Mouse (Mus musculus) heart, adult 9 months (tissue): ENCODE results near the gene Gm28308.

Experiments used
- DNase-seq, 2 experiments: peaks; one replicate each; pipeline ENCODE4 v3.0.0; 2022; ENCODE audit warnings: low spot score in 2 of 2

Gm28308 gene

DNA sequence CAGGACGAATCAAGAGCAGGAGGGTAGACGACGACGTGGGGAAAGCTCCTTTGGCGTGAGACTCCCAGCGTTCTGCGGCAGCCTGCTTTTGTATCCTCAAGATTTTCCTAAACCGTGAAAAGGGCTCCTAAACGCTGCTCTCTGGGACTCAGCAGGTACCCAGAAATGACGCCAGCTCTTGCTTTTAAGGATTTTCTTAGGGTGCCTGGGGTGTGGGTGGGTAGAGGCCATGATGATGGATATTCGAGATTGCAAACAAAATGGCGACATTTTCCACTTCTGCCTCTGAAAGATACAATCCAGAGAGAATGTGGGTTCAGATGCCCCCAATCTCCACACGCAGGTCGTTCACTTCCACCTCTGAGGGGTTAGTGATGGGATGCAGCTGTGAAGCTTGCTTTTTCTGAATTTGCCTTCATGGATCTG lies 45.4 kb downstream of the Gm28308 start:
- DNase-seq = no peak

DNA sequence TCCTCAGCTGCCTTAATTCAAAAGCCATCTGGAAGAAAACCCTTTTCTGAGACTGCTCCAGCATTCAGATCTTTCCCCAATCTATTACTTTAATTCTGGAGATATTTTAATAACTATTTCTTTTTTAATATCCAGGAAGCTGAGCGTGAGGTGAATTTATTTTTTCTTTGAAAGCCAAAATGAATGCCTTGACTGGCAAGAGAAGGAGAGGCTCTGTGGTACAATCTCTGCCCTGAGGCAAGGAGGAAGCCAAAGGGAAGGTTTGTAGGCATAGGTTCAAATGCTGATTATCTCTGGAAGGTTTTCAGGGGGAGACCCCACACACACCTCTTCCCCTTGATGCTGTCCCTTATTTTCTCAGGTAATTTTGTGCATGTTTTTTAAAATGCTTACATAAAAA lies 46.0 kb downstream of the Gm28308 start:
- no peak for DNase-seq

DNA sequence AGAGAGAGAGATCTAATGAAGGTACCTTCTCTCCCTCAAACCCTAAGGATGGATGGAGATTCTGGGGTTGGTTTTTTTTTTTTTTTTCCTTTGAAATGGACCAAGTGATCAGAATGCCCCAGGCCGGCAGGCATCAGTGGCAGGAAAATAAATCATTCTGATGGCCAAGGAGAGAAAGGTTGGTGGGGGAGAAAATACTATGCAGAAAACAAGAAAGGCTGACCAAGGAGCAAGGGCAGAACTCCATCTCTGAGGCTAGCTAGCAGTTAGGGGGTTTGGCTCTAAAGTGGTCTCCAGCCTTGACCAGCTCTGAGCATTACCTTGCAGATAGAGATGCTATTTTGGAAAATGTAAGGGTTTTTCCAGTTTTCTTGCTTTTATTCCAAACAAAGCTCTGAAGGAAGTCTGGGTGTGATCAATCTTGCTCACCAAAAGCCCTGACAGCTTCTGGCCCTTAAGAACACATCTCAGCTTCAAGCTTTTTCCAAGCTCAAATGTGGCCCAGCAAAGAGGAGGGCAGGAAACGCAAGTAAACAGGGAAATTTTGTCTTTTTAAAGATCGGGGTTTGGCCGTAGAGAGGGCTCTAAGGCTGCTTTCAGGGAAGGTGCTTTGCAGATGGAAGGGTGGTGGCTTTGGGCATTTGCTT lies 46.6 kb downstream of the Gm28308 start:
- no peak for DNase-seq

DNA sequence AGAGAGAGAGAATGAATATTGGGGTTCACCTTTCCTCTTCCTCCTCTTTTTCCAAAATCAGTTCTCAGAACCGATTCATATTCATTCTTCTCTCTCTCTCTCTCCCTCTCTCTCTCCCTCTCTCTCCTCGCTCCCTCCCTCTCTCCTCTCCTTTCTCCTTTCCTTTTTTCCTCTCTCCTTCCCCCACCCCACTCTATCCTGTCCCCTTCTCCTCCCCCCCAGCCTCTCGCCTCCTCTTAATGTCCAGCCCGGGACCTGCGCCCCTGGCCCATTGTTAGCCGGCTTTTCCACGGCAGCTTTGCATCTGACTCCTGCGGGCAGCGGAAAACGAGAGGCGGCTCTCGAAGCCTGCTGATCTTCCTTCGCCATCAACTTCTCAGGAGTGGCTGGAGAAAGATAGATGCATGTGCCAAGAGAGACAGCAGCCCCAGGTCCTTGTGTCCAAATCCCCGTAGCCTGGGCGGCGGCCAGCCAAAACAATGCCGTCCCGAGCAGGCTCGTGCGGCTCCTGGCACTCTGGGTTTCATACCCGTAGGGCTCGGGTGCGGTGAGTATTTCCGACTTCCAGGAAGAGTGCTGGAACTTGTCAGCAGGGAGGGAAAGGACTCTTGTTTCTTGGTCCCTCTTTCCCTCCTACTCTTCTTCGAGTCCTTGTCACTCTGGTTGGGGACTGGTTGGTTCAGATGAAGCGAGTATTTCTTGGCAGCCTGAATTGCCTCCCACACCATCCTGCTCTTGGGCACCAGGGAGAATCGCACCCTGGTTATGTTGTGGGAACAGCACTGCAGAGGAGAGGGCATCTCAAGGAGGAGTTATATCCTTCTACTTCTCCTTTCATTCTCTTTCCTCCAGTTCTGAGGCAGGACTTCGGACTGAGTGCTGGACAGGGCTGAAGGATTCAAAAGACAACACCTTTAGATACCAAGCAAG lies 47.4 kb downstream of the Gm28308 start:
- no peak for DNase-seq

DNA sequence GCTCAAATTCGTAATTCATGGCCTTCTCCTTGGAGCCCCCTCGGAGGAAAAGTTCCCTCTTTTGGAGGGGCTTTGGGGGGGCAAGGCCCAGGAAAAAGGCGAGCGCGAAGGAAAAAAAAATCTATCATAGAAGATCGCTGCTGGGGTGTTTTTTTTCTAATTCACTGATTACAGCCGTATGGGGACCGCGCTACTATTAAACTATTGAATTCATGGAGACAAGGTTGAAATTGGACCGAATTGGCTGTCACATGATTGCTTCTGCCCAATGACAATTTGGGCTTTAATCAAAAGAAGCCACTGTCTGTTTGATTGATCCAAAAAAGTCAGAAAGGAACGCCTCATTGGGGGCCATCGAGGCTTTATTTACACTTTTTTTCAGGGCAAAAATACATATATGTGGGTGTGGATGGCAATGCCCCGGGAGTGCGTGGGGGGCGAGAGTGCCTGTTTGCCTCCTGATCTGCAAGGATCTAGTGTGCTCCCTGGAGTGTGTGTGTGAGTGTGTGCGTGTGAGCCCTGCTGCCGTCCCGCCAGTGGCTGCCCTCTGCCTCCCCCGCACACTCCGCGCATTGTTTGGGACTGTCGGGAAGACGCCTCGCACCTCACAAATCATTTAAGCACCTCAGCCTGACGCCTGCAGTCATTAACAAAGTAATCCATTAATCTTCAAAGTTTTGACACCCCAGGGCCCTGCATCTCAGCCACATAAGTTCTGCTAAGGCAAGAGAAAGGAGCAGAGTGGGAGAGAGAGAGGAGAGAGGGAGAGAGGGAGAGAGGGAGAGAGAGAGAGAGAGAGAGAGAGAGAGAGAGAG lies 48.3 kb downstream of the Gm28308 start, which contains the start of gene Hoxa2:
Gene Hoxa2 (minus strand): TSS at position 206 of the 815 bp plus-strand sequence.
- no peak for DNase-seq

DNA sequence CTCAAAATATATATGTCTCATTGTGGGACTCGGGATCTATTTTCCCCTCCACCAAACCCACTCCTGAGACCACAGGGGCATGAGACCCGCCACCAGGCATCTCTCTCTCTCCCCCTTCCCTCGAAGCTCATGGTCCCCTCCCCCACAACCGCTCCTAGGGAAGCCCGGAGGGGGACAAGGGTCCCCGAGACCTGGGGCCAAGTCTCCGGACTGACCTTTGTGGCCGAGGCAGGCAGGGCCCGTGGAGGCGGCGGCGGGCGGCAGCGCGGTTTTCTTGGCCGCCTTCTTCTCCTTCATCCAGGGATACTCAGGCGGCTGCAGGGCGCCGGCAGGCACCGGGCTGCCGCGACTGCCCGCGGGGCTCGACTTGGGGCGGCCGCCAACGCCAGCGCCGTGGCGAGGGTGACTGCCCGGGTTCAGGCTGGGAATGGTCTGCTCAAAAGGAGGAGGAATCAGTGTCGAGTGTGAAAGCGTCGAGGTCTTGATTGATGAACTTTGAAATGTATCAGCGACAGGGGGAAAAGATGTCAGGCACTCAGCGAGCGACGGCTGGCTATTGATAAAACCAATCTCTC lies 49.0 kb downstream of the Gm28308 start:
- no peak for DNase-seq

DNA sequence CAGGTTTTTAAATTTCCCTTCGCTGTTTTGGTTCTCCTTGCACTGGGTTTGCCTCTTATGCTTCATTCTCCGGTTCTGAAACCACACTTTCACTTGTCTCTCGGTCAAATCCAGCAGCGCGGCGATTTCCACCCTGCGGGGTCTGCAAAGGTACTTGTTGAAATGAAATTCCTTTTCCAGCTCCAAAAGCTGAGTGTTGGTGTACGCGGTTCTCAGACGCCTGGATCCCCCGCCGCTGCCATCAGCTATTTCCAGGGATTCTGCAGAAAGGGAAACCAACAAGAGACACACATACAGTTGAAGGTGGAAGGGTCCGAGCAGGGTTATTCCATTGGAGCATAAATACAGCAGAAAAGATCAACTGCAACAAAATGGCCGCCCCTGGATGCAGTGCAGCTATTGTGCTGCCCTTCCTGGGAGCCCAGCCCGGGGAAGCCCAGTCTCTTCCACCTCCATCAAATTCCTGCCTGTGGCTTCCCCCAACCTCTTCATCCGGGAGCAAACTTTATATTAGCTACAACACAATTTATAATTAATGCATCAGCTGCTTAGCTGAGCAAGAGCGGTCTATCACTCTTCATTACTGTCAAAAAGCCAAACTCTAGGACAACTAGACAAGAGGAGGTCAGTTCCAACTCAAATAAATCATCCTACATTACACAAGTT lies 49.6 kb downstream of the Gm28308 start:
- no peak for DNase-seq

DNA sequence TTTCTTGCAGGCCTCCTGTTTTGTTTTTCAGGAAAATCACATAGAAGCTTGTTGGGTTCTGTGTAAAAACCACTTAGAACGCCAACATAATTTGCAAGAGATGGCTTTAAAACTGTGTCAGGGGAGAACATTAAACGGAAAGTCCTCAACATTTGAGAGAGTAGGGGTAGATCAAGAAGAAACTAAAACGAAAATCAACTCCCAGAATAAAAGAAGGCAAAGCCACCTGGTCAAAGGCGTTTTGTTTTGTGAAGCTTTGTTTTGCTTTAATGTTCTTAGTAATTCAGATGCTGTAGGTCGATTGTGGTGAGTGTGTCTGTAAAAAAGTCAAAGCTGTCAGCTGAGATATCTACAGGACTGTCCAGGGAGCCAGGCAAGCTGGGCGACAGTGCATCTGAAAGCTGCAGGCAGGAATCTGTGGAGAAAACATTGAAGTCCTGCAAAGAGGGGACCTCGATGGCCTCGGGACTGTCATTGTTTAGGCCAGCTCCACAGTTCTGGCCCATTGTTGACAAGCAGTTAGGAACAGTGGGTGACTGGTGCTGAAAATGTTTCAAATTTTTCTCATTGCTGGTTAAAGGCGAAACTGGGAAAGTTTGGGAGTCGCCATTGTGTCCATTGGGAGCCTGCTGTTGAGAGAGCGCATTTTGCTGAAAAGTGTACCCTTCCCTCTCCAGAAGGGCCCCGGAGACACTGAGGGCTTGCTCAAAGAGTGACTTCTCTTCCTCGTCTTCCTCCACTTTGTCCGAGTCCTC lies 50.4 kb downstream of the Gm28308 start:
- DNase-seq = no peak

DNA sequence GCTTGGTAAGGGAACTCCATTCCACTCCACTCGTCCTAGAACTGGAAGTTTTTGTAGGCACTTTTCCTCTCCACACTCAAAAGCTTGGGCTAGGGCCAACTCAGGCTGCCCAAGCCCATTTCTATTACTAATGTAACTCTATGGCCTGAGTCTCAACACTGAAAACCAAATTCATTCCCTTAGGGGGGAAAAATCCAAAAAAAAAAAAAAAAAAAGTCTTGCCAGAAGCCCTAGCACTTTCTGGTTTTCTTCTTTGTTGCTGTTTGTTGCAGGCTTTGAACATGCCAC lies 51.1 kb downstream of the Gm28308 start:
- no peak for DNase-seq

DNA sequence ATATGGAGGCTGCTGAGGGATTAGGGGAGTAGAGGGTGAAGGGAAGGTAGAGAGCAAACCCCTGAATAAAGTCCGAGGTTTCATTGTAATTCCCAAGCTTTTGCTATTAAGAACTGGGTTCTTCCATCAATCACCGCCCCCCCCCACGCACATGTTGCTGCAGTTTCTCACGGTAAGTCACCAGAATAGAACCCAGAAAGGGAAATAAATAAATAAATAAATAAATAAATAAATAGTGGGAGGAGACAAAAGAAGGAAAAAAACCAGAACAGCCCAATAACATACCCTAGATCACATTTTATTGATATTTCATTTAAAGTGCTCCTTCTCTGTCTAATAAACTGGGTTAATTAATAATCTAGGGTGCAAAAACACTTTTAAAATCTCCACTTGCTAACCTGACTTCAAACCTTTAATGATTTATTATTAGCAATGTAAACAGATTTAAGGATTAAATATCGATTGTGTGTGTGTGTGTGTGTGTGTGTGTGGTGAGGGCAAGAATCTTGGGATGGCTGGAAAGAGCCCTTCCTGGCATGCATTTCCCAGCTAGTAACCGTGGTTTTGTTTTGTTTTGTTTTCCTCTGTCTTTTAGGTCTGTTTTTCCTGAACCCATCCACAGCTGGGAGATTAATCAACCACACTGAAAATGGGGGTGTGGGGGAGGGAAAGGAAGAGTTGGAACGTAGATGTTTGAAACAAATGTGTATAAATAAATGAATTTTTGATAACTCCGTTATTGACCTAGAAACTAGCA lies 51.6 kb downstream of the Gm28308 start:
- DNase-seq = no peak

DNA sequence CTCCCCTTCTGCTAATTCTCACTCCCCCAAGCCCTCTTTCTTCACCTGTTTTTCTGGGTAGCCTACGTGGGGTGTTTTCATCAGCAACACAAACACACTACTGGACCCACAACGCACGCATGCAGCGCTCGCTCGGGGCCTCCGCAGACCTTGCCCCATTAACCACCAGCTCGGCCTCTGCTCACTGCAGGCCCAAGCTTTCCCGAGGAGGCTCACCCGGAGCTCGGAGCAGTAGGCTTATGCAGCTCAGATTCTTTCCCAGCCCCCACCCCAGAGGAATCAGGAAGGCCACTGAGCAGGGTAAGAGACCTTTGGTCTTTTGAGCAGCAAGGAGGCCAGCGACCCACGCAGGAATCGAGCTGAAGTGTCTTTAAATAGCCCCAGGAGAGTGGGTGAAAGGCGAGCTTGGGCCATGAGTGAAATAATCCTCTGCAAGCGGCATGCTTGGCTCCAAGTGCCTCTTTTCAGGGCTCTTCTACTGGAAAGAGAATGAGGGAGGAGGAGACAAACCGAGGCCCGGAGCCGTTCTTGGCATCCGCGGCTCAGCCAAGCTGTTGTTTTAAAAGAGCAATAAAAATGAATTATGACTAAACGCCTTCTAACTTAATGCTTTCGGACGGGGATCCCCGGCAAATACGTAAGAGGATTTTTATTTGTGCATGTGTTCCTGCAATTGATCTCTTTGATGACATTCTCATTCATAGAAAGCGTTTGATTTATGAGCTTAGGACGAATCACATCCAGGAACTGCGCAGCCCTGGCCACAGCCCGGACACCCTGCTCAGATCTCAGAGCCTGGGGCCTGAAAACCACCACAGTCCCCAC lies 52.4 kb downstream of the Gm28308 start:
- DNase-seq = no peak

DNA sequence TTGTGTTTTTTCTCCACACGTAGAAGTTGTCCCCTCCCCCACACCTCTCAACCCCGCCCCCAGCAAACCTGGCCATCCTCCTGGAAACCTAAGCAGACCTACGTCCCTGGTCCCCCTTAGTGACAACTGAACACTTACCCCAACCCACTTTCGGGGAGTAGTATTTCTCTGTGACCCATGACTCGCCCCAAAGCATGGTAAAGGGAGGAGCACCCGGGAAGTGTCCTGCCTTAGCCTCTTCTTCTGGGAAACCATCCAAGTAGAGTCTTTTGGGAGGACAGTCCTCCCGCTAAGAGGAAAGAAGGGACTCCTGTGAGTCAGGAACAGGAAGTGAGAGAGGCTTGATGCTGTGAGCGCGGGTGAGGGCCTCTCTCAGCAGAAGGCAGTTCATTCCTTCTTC lies 53.2 kb downstream of the Gm28308 start:
- DNase-seq = peak in 1 of 2 experiments; percentile 32

DNA sequence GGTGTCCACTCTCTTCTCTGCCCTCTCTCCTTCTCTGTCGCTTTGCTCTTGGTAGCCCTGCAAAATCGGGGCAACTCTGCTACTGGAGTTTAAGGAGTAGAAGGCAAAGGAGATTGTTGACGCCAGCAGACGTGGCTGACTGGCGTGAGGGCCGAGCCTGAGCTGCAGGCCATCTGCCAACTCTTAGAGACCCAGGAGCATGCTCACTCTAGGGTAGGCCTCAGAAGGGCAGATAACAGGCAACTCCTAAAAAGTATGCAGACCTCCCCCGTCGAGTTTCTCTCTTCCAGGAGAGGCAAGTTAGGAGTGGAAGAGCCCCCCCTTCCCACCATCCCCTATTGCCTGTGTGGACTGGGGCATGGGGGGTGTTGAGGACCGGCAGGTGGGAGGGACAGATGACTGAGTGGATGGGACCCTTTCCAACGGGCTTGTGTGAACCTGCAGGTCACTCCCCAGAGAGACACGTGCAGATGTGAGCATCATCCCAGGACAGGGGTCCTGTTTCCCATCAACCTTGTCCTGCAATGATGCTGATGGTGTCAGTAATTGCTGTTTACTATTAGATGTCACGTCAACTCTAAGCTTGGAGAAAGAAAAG lies 53.9 kb downstream of the Gm28308 start:
- DNase-seq = no peak

DNA sequence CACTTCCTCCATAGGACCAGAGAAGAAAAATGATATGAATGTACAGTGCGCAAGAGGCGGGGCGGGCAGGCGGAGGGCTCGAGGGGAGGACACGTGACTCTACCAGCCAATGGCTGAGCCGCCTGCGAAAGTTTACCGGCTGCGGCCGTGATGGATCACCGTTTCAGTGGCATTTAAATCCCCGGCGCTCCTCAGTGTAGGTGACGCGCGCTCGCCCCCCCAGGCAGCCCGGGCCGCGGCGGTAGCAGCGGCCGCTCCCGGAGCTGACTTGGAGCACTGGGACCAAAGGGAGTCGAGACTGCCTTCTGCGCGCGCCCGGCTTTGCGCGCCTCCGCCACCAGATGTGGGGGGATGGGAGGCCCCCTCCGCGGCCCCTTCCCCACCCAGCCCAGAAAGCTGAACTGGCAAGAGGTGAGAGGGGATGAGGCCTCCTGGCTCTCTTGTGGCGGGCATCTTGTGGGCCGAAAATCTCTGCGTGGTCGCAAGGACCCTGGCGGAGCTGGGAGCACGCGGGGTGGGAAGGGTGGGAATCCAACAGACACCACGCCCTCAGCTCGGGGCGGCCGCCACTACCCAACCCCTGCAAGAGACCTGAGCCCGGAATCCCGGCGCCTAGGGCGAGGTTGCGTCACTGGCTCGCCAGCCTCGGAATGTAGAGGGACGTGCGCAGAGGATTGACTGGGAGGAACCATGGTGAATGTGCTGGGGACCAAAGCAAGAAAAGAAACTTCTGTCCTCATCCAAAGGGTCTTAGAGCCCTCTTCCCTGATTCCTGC lies 54.7 kb downstream of the Gm28308 start, which contains the start of gene Hoxa1:
Gene Hoxa1 (minus strand): TSS at position 42 of the 776 bp plus-strand sequence.
- DNase-seq = peak; percentile 63 to 77

DNA sequence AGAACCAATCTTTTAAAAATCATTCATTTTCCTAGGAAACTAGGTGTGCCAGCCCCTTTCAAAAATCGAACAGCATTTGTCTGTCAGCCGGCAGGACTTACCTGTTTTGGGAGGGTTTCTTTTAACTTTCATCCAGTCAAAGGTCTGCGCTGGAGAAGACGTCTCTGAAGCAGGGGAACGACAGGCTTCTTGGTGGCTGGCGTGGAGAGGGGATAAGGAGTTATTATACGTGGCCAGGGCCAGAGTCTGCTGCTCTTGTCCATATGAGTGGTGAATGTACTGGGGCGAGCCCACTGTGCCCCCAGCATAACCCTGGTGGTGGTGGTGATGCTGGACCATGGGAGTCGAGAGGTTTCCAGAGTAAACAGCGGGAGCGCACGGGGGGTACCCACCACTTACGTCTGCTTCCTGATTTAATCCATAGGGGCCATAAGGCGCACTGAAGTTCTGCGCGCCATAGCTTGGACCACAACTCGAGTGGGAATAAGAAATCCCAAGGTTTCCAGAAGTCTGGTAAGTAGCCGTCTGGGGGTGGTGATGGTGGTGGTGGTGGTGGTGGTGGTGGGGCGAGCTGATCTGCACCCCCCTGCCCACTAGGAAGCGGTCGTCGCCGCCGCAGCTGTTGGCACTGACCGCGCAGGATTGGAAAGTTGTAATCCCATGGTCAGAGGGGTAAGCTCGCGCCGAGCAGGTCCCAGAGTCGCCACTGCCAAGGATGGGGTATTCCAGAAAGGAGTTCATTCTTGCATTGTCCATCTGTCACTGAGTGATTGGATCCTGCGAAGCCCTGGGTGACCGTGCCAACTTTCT lies 55.5 kb downstream of the Gm28308 start:
- no peak for DNase-seq

DNA sequence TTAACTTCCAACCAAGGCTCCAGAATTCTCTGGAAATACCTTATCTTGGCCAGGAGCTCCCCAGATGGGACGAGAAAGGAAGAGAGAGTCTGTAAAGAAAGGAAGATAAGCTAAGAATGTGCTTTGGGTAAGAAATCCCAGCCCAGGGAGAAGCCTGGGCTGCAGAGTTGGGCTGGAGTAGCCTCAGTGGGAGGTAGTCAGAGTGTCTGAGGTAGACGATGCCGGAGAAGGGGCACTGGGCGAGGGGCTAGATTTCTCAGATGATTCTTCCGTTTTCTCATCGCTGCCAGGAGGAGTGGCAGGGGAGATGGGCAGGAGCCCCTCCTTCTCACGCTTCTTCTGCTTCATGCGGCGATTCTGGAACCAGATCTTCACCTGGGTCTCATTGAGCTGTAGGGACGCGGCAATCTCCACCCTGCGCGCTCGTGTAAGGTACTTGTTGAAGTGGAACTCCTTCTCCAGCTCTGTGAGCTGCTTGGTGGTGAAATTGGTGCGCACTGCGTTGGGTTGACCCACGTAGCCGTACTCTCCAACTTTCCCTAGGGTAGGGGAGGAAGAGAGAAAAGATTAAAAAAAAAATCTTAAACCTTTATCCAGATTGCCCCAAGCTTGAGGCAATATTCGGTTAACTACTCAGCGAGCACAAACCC lies 56.5 kb downstream of the Gm28308 start:
- no peak for DNase-seq
